Mouse (Mus musculus) myocyte (in vitro differentiated cells): ENCODE measurements at regions not wholly inside any gene's neighbourhood (a gene's known extent, or its start where the extent isn't known, plus 50 kb on each side); places are given as distances from the start of the nearest gene placed in this dataset.

Source experiments
- CEBPB ChIP-seq: IDR thresholded peaks from 2 replicates; pipeline ENCODE4 v1.6.1; 2011; ENCODE audit warnings: mild to moderate bottlenecking, moderate library complexity; ENCODE audit not compliant: poor library complexity, insufficient read depth, severe bottlenecking
- E2F4 ChIP-seq: IDR thresholded peaks from one replicate; pipeline ENCODE4 v1.6.1; 2011; ENCODE audit warnings: mild to moderate bottlenecking, control low read depth, moderate library complexity; ENCODE audit not compliant: insufficient read depth
- MAX ChIP-seq: IDR thresholded peaks from one replicate; pipeline ENCODE4 v1.6.1; 2011; ENCODE audit warnings: low read depth, mild to moderate bottlenecking, control low read depth
- MYOD1 ChIP-seq, 3 experiments: IDR thresholded peaks; one replicate each; pipeline ENCODE4 v1.6.1; 2011; ENCODE audit warnings: control low read depth in 2 of 3, low read depth in 2 of 3, mild to moderate bottlenecking in 2 of 3, moderate library complexity in 1 of 3; ENCODE audit not compliant: insufficient read length in 2 of 3, control insufficient read depth in 1 of 3
- MYOG ChIP-seq, 3 experiments: IDR thresholded peaks; one replicate each; pipeline ENCODE4 v1.6.1; 2011; ENCODE audit warnings: control low read depth in 2 of 3, low read depth in 2 of 3, mild to moderate bottlenecking in 2 of 3; ENCODE audit not compliant: insufficient read length in 2 of 3, control insufficient read depth in 1 of 3, insufficient read depth in 1 of 3
- POLR2A ChIP-seq: IDR thresholded peaks from one replicate; pipeline ENCODE4 v1.6.1; 2011; ENCODE audit warnings: low read depth, mild to moderate bottlenecking, control low read depth, moderate library complexity; ENCODE audit not compliant: insufficient read length
- POLR2AphosphoS2 ChIP-seq: IDR thresholded peaks from one replicate; pipeline ENCODE4 v1.6.1; 2011; ENCODE audit warnings: low read depth, control low read depth; ENCODE audit not compliant: insufficient read length
- REST ChIP-seq: IDR thresholded peaks from one replicate; pipeline ENCODE4 v1.6.1; 2011; ENCODE audit warnings: mild to moderate bottlenecking, control low read depth, moderate library complexity; ENCODE audit not compliant: insufficient read depth, insufficient read length
- SRF ChIP-seq: IDR thresholded peaks from one replicate; pipeline ENCODE4 v1.6.1; 2011; ENCODE audit warnings: low read depth; ENCODE audit not compliant: control insufficient read depth, insufficient read length
- TCF12 ChIP-seq: IDR thresholded peaks from one replicate; pipeline ENCODE4 v1.6.1; 2011; ENCODE audit warnings: mild to moderate bottlenecking, control low read depth; ENCODE audit not compliant: poor library complexity, insufficient read depth, severe bottlenecking
- TCF3 ChIP-seq: IDR thresholded peaks from one replicate; pipeline ENCODE4 v1.6.1; 2011; ENCODE audit warnings: low read depth, control low read depth; ENCODE audit not compliant: insufficient read length
- USF1 ChIP-seq: IDR thresholded peaks from one replicate; pipeline ENCODE4 v1.6.1; 2011; ENCODE audit warnings: low read depth, mild to moderate bottlenecking, control low read depth, moderate library complexity

DNA sequence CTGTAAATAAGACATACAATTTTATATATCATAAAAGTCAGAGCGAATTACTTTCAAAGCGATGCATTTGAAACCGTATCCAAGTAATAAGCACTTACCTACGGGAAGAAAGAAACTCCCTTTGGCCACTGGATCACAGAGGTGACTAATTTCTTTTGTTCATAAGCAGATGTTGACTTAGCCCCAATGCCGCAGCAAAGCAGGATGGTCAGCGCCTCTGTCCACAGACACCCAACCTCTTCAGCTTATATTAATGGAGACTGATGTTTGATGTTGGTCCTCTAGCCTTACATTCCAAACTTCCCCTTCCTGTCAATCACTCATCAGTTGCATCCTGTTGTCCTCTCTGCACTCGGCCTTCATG is 247.9 kb downstream of the Tbc1d1 start:
- TF ChIP-seq MYOG (IDR thresholded peaks at IDR 0.05; ENCODE audit: control insufficient read depth in 1 of 3, insufficient read depth in 1 of 3, insufficient read length in 2 of 3, low read depth in 2 of 3) (no peak), TCF12 (no peak), MYOD1 (IDR thresholded peaks at IDR 0.05; ENCODE audit: control insufficient read depth in 1 of 3, insufficient read length in 2 of 3, low read depth in 2 of 3) (no peak), E2F4 (no peak), POLR2A (no peak), MAX (no peak), USF1 (no peak), POLR2AphosphoS2 (no peak), TCF3 (no peak), SRF (no peak), CEBPB (no peak), REST (no peak)
